Mouse (Mus musculus): ENCODE data around the gene Tifa.

- no peak for TF ChIP-seq CTCF (IDR thresholded peaks at IDR 0.05; ENCODE audit: control insufficient read depth, insufficient read depth, insufficient read length)
- no peak for TF ChIP-seq MAX (IDR thresholded peaks at IDR 0.05)
- TF ChIP-seq FOSL1 (IDR thresholded peaks at IDR 0.05; ENCODE audit: insufficient read depth, low read length, poor library complexity, severe bottlenecking): no peak
- no peak for TF ChIP-seq MYOG (IDR thresholded peaks at IDR 0.05; ENCODE audit: control insufficient read depth, extremely low read depth, insufficient read length)
- TF ChIP-seq MYOD1 (IDR thresholded peaks at IDR 0.05; ENCODE audit: control insufficient read depth, insufficient read length, low read depth): no peak
These were observed 45.8 kb upstream of the Tifa start for GRCm38 (mm10) chr3:127743614-127744365.
